ENCODE assay signal across 11 mouse cellular contexts in the genomic region with DNA sequence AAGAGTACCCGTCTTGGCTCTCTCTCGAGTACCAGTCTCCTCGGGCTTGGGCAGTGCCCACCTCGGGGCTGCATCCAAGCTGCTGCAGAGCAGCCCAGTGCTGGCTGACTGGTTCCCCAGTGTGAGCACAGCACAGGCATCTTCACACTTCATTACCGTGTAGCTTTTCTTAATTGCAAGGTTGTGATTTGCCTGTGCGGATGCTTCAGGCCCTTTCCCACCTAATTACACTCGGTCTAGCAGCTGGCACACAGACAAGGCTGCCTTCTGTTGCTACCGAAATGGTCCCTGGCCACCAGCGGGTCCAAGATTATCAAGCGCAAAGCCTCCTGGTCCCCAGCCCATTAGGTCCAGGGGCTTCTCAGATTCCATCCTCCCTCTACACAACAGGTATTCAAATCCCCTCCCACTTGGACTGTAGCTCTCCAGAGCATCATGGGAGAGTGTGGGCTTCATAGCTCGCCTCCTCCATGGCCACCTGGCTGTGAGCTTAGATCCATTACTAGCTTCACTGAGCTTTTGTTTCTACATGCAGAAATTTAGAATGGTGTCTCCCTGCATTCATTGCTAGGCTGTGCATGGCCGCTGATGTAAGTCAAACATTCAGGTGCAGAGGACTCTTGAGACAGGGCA. TPM values are rescaled to one million over a fixed set of nuclear protein-coding genes. Genes with fewer than 3 reads are reported as not detected.
A peak's percentile ranks its signal among the peaks of the same experiment; 100 is the strongest.
DNase-seq lines count a peak whose midpoint lies in the region; ATAC-seq lines count a peak whose summit lies in the region.
"Had no signal": no experiment of that assay in that cellular context is flagged by ENCODE, and none has a peak within 500 bp of the region (broad histone marks: within the 10 kb centered on the region; RNA-seq: fewer than 3 reads in every experiment).

No protein-coding gene starts in this region.

- H3K4me1 ChIP-seq in embryonic facial prominence, embryonic 15.5 days = no peaks in the 10 kb centered on the region

- WGBS in embryonic facial prominence, embryonic 15.5 days = 69% methylated on average over 12 of the region's 12 CpGs

- no peaks in the 10 kb centered on the region for H3K9me3 ChIP-seq in embryonic facial prominence, embryonic 15.5 days (replicated peaks)

- peak; percentile 29 for DNase-seq in layer of hippocampus, adult 9-11 months
- DNase-seq in layer of hippocampus, adult 9-10 months (ENCODE audit: low spot score) = no peak
- DNase-seq in cerebellum, adult 18-20 months = peak; percentile 53 to 54
- peak; percentile 17 to 20 for DNase-seq in layer of hippocampus, postnatal 36 days
- no peak for DNase-seq in thymus, postnatal 14 days
- DNase-seq in frontal cortex, adult 2 months (ENCODE audit: extremely low spot score in 1 of 2, low spot score in 1 of 2) = no peak
- DNase-seq in left cerebral cortex, adult 8-10 months (ENCODE audit: low spot score in 2 of 2) = no peak
- DNase-seq: adrenal gland, postnatal 14 days; heart, adult 11 months had no signal

- H3K9ac ChIP-seq in embryonic facial prominence, embryonic 15.5 days = no peak overlapping the region

- no peak overlapping the region for H3K4me3 ChIP-seq in embryonic facial prominence, embryonic 15.5 days (replicated peaks)

- H3K36me3 ChIP-seq in embryonic facial prominence, embryonic 15.5 days = no peaks in the 10 kb centered on the region

- ATAC-seq in embryonic facial prominence, embryonic 15.5 days (ENCODE audit: insufficient number of reproducible peaks, low FRiP score, low TSS enrichment, low read depth) = 0 out of 2 replicates have a peak, but pooled peaks have one; percentile 19

- H3K4me2 ChIP-seq in embryonic facial prominence, embryonic 15.5 days (replicated peaks) = no peak overlapping the region

- H3K27me3 ChIP-seq in embryonic facial prominence, embryonic 15.5 days = no peaks in the 10 kb centered on the region
- H3K27me3 ChIP-seq: CH12.LX had no signal

- no peak overlapping the region for H3K27ac ChIP-seq in embryonic facial prominence, embryonic 15.5 days (replicated peaks)

RNA-seq across cellular contexts. Expression of gene Tlr5, which starts 57.0 kb away (rescaled TPM):
- 1.4 and 1.8 TPM in 2 replicates for polyA plus RNA-seq in embryonic facial prominence, embryonic 15.5 days (2015; fragmentation: Nextera tagmentation; extraction: Ambion mirVana)
- total RNA-seq in layer of hippocampus, postnatal 36 days (2021) = under 1 TPM; 0.17 to 0.33 TPM
- polyA plus RNA-seq in frontal cortex, adult 2 months (2012; rRNA removed) = 0.65 and 0.86 TPM in 2 replicates
- total RNA-seq in left cerebral cortex, adult 8-10 months (2022) = under 1 TPM; 0.16 to 0.94 (median 0.64) TPM
- total RNA-seq: CH12.LX had no signal

Comparison
In these comparisons a context has a peak if more than half of its experiments do, and no peak if none do; other contexts are left out.
1. DNase-seq: peak in layer of hippocampus, adult 9-11 months (single experiment), cerebellum, adult 18-20 months (2 of 2) and layer of hippocampus, postnatal 36 days (2 of 2); none in layer of hippocampus, adult 9-10 months (single experiment), thymus, postnatal 14 days (single experiment), frontal cortex, adult 2 months (0 of 2) and left cerebral cortex, adult 8-10 months (0 of 2).